Mouse (Mus musculus): ENCODE measurements around the gene E2f1.

The E2f1 gene

DNA sequence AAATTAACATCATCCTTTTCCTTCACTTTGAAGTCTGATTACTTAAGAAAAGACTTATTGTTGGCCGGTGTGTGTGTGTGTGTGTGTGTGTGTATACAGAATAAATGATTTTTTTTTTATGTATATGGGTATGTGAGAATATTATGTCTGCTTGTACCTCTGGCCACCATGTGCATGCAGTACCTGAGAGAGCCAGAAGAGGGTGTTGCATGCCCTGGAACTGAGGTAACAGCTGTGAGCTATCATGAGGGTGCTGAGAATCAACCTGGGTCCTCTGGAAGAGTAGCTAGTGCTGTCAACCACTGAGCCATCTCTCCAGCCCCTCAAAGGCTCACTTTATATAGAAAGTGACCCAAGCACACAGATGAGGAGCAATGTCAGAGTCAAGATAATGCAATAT lies 11.7 kb upstream of the E2f1 start:
- DNase-seq (ENCODE audit: low read depth) = no peak

DNA sequence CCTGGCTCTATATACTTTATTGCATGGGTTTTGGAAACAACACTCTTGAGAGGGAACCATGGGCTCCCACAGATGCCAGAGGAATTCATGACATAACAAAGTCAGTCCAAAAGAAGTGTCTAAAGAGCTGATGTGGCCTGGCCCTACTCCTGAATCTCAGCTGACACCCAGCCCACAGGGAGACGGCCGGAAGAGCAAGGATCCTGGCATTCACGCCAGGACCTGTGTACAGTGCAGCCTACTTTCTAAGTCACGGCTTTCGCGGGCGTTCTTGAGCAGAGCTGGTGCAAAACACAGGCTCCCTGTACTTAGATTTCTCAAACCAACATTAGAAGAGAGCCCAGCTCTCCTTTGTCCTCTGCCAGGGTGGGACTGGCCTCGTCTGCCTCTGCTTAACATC lies 10.9 kb upstream of the E2f1 start:
- no peak for DNase-seq (ENCODE audit: low read depth)

DNA sequence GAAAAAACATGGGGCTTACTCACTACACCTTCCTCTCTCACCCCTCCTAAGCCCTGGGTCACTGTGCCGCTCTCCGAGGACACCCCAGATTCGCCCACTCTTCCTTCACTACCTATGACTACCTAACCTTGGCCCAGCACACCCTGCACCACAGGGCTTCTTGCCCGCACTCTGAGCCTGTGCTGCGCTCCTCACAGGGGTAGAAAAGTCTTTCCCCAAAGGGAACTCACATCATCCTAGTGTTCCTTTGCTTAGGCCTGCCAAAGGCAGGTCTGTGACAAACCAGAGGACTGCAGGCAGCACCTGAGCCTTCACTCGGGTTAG lies 8.0 kb upstream of the E2f1 start:
- DNase-seq (ENCODE audit: low read depth) = no peak

DNA sequence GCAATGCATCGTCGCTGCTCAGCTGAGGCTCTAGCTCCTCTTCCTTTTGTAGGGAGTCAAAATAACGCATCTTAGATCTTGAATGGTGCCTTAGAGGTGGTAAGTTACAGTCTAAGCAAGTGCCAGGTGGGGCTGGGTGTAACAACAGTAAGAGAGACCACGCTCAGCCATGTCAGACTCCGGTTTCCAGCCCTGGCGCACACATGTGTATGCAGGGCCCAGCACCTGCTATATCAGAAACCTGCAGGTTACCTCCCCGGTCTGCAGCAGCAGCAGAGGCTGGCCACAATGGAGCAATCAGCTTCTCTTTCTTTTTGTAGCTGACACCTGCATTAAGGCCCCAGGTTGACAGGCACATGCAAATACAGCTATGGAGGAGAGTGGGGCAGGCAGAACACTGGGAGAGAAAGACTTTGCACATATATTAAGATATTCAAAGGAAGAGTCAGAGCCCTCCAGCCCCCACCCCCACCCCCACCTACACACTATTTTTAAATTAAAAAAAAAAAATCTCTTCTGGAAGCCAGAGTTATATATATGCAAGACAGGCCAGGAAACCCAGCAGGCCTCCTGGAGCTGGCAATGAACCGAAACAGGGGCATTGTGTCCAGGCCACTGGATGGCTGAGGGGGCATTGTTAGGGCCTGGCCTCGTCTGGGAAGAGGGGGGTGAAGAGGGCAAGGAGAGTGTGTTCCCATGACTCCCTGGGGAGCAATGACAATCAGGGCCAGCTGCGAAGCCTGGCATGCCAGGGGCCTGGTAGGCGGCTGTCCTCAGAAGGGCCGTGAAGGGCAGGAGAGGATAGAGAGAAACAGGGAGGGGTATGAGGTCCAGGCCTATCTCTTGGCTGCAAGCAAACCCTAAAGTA lies 7.4 kb upstream of the E2f1 start:
- DNase-seq (ENCODE audit: low read depth) = no peak

- DNase-seq (ENCODE audit: low read depth) = peak; percentile 18
These were observed 4.6 kb upstream of the E2f1 start for GRCm38 (mm10) chr2:154574271-154574670.

DNA sequence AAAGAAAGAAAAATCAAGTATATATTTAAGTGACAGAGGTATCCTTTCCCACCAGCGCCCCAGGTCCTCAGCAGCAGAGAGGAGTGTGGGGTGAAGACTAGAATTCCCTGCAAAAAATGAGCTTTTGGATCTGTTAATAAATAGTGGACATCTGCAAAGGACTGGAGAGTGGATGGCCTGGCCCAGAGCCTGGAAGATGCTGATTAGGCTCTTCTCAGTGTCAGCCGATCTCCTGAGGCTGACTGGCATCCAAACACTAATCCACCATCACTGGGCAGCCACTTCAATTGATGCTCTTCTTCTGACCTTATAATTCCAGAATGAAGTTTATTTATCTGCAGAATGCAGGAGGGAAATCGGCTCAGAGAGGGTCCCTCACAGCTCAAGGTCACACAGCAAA lies 3.3 kb upstream of the E2f1 start:
- DNase-seq (ENCODE audit: low read depth) = no peak

- DNase-seq (ENCODE audit: low read depth) = no peak
These were observed 2.3 kb upstream of the E2f1 start for GRCm38 (mm10) chr2:154571976-154572375.

DNA sequence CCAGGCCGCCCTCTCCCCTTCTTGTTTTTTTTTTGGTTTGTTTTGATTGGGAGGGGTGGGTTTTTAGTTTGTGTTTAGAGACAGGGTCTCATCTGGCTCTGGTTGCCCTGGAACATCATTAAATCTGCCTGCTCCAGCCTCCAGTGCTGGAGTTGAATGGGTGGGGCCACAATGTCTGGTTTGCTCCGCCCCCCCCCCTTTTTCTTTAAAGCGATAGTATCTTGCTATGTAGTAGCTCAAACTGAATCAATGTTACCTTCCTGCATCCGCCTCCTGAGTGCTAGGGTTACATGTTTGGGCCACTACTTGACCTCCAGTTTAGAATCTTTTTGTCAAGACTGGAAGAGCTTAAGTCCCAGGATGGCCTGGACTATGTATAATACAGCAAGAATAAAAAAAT lies 1.6 kb upstream of the E2f1 start:
- DNase-seq (ENCODE audit: low read depth) = peak; percentile 70

- DNase-seq (ENCODE audit: low read depth) = peak; percentile 86
These were observed 974 bp upstream of the E2f1 start for GRCm38 (mm10) chr2:154570666-154571065.

DNA sequence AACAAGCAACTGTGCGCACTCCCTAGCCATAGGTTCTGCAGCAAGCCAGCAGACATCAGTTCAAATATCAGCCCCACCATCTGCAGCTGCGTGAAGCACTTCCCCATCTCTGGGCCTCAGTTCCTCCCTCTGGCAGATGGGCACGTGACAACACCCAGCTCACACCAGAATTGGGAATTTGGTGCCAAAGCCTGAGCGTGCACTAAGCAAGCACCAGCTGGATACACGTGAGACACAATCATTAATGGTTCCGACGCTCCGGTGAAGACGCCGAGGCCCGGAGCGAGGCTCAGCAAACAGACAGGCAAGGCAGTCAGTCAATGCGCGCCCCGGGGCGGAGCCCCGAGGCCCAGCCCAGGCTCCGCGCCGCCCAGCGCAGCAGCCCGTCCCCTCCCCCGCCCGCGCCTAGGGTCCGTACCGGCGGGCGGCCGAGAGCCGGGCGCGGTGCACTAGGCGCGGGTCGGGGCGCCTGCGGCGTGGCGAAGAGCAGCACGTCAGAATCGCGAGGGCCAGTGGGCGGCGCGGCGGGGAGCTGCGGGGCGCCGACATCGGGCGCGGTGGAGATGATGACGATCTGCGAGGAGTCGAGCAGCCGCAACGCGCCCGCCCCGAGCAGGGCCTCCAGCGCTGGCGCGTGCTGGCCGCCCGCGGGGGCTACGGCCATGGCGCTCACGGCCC lies 482 bp downstream of the E2f1 start:
- DNase-seq (ENCODE audit: low read depth) = peak; percentile 84

GRCm38 (mm10) chr2:154568329-154569070 lies 1.2 kb downstream of the E2f1 start:
- peak; percentile 40 for DNase-seq (ENCODE audit: low read depth)

DNA sequence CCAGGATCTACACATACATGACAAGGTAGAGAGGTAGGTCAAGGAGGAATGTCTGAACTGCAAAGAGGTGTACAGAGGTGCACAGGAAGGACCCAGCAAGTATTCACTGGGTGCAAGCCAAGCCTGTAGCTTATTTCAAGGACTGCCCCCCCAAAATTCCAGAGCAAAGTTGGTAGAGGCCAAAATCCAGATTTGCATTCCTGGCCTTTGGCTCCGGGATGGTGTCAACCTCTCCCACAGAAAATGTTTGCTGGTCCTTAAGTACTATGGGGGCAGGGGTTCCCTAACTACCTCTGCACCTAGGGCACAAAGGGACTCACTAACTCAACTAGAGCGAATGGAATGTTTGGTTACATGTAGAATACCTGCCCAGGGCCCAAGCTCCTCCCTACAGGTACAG lies 1.9 kb downstream of the E2f1 start:
- no peak for DNase-seq (ENCODE audit: low read depth)

GRCm38 (mm10) chr2:154566641-154567040 lies 3.1 kb downstream of the E2f1 start:
- no peak for DNase-seq (ENCODE audit: low read depth)

GRCm38 (mm10) chr2:154565562-154565961 lies 4.1 kb downstream of the E2f1 start:
- no peak for DNase-seq (ENCODE audit: low read depth)

- DNase-seq (ENCODE audit: low read depth) = no peak
These were observed 6.0 kb downstream of the E2f1 start for GRCm38 (mm10) chr2:154563612-154564170.

DNA sequence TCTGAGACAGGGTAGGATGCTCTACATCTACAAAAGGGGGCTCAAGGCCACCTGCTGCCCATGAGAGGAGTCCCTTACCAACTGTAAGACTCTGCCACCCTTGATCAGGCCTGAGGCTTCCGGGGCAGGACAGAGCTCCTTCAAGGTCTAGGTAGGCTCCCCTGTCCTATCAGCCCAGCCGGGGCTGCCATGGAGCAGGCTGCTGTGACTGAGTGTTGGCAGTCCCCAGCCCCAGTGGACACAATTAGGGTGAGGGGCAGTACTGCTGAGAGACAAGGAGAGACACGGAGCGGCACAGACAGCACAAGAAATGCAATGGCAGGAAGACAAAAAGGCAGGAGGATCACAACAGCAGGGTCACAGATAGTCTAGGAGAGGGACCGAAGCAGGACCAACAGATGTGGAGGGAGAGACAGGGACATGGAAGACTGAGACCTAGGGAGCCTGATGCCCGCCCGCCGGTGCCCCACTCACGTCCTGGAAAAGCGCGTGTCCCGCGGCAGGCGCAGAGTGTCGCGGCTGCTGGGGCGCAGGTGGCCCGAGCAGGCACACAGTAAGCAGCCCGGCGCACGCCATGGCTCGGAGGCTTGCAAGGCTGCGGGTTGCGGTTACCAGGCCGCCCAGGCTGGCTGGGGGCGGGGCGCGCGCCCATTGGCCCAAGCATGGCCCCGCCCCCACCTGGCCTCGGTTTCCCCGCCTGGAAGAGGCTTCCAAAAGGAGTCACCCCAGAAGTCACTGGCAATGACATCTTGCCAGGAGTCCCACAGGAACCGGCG lies 11.2 kb downstream of the E2f1 start, which contains the start of gene Necab3:
Gene Necab3, minus strand, starts transcription at position 627 of the 776 bp plus-strand sequence.
- DNase-seq (ENCODE audit: low read depth) = no peak

- no peak for DNase-seq (ENCODE audit: low read depth)
These were observed 12.4 kb downstream of the E2f1 start for GRCm38 (mm10) chr2:154557184-154557832.

- DNase-seq (ENCODE audit: low read depth) = no peak
These were observed 14.5 kb downstream of the E2f1 start for GRCm38 (mm10) chr2:154555235-154555634.

DNA sequence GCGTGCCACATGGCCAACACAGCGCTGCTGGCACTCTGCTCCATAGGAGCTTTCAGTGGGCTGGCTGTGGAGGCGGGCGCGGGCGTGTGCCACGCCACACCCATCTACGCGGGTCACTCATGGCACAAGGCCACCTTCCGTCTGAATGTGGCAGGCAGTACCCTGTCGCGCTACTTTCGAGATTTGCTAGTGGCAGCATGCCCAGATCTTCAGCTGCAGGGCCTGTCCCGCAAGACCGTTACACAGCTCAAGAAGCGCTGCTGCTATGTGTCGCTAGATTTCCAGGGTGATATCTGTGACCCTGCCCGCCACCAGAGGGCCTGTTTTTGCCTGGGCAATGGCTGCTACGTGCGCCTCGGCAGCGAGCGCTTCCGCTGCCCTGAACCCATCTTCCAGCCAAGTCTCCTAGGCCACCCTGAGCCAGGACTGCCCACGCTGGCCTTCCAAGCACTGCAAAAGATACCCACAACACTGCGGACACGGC lies 17.2 kb downstream of the E2f1 start:
- DNase-seq (ENCODE audit: low read depth) = peak; percentile 45

DNA sequence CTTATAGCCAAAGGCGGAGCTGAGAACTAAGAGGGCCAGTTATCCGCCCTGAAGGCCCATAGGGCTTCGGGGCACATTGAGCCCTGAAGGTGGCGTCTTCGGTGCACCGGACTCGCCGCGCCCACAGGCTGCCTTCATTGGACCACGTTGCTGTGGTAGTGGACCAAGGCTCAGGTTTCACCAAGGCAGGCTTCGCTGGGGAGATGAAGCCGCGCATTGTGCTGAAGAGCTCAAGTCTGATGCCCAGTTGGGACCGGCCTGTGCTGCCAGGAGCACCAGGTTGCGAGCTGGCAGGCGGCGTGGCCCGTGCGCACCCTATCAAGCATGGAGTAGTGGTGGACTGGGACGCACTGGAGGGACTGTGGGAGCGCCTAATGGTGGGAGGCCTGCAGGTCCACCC lies 17.8 kb downstream of the E2f1 start:
- no peak for DNase-seq (ENCODE audit: low read depth)

DNA sequence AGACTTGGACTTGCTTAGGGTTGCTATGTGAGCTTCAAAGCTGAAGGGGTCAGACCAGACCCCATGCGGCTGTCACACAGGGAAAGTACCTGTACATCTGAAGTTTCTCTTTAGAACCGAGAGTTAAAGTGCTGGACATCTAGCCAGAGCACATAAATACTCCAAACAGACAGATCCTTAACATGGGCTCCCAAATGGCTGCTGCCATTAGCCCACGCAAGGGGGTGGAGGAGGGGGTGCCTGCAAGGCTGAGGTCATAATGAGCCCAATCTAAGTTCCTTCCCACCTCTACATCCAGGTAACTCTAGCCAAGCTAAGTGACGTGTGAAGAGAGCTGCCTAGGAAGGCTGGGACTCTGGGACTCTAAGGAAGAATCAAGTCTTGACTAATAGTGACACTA lies 18.2 kb downstream of the E2f1 start, which contains the start of gene Actl10:
Gene Actl10, plus strand, starts transcription at position 301 of the 400 bp plus-strand sequence.
- DNase-seq (ENCODE audit: low read depth) = no peak

Data from 416B (cell line).